Mouse (Mus musculus) right cerebral cortex, postnatal 25 days (tissue): ENCODE measurements around the gene Rrp36.

ENCODE experiments used
- DNase-seq: peaks from one replicate; pipeline ENCODE4 v3.0.0; 2022

Rrp36 gene

DNA sequence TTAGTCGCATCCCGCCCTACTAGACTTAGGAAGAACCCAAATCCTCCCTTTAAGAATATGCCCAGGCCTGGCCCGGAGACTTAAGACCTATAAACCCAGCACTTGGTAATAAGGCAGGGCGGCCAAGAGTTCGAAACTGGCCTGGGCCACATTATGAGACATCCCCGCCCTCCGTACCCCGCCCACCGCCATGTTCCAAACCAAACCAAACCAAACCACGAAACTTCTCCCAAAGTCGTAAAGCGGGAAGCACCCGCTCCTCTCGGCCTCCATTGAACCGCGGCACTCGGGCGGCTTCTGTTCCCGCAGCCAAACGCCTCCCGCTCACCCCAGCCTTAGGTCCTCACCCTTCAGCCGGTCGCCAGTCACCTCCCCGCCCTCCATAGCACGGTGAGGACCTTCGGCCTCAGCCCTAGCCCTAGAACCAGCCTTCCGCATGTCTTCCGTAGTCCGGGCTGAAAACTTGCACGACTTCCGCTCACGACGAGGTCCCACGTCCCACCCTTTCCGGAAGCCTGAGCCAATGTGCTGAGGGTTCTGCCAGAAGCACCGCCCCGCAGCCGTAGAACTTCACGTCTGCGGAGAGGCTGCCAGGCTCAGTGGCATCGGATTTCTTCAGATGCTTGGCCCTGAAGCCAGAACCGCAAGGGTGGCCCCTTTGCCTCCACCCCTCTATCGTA is at the start of gene Rrp36:
Rrp36 (minus strand) TSS at position 503 of the 680 bp plus-strand sequence.
- DNase-seq = peak; percentile 91

DNA sequence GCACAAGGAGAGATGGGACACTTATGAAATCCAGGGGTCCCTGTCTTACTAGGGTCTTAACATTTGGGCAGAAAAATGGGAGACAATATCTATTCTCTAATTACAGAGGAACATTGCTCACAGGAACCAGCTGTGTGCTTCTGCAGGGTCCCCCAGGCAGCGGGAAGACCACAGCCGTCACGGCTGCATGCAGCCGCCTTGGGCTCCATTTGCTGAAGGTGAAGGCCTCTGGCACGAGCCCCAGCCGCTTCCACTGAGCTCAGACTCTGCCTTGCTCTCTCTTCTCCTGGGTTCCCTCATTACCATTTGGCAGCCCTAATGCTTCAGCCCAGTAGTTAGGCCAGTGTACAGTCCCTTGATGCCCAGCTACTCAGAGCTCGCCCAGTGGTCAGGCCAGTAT is 46.9 kb upstream of the Rrp36 start:
- no peak for DNase-seq

DNA sequence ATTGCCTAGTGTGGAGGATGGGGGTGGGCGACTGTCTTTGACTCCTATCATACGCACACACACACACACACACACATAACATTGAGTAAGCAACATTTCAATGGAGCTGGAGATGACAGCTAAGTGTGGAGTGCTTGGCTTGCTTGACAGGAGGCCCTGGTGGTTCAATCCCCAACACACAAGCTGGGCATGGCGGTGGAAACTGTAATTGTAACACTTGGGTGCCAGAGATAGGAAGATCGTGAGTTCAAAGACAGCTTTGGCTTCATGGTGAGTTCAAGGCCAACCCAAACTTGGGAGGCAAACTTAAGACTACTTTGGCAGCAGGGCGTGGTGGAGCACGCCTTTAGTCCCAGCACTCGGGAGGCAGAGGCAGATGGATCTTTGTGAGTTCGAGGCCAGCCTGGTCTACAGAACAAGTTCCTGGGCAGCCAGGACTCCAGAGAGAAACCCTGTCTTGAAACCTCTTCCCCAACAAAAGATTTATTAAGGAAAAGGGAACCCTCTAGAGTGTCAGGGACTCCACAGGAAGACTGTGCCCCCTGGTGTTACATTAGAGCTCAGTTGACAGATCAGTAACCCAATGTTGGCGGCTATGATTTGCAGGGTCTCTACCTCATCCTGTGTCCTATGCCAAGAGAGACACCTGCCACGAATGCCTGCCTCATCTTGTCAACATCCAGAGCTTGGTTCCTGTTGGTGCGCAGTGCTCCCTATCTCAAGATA is 40.8 kb upstream of the Rrp36 start:
- no peak for DNase-seq

DNA sequence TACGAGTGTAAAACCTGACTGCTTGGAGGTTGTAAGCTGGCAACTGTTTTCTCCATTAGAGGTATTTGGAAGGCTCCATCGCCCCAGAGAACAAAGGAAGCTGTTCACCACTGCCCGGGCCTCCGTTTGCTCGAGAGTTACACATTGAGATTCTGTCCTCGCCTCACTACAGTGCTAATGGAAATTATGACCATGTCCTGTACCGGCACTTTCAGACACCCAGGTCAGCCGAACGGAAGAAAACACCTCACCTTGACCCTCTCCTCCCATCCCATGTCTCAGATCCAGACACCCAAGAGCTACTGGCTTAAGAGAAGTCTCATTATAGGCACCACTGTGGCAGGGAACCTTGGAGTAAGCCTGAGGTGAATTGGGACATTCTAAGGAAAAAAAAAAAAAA is 39.7 kb upstream of the Rrp36 start:
- DNase-seq = no peak

DNA sequence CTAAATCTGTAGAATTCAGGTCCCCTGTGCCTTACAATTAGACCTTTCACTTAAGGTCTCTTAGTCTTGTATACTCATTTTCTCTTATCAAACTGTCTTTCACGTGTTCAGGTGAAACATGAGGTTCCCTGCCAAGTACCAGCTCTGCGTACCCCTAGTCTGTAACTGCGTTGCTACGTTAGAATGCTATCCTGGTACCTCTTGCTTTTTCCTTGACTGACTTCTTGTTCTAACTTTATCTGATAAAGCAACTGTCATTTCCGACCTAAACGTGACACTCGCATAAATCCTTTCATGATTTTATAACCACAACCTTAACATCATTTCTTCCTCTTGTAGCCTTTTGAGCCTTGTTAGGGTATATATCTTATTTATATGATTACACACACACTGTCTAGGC is 38.3 kb upstream of the Rrp36 start:
- DNase-seq = no peak

DNA sequence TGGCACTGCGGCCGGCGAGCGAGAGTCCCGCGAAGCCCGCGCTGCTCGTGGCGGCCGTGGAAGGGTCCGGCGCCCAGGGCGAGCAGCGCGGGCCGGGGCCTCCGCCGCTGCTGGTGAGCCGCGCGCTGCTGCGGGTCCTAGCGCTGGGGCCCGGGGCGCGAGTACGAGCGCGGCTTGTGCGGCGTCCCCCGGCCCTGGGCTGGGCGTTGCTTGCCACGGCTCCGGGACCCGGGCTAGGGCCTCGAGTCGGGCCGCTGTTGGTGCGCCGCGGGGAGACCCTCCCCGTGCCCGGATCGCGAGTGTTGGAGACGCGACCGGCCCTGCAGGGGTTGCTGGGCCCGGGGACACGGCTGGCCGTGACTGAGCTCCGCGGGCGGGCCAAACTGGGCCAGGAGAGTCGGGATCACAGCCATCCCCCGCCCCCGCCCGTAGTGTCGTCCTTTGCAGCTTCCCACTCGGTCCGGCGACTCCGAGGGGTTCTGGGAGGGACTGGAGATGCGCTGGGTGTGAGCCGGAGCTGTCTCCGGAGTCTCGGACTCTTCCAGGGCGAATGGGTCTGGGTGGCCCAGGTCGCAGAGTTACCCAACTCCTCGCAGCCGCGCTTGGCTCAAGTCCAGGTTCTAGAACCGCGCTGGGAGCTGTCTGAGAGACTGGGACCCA is 37.6 kb upstream of the Rrp36 start:
- peak; percentile 39 for DNase-seq

DNA sequence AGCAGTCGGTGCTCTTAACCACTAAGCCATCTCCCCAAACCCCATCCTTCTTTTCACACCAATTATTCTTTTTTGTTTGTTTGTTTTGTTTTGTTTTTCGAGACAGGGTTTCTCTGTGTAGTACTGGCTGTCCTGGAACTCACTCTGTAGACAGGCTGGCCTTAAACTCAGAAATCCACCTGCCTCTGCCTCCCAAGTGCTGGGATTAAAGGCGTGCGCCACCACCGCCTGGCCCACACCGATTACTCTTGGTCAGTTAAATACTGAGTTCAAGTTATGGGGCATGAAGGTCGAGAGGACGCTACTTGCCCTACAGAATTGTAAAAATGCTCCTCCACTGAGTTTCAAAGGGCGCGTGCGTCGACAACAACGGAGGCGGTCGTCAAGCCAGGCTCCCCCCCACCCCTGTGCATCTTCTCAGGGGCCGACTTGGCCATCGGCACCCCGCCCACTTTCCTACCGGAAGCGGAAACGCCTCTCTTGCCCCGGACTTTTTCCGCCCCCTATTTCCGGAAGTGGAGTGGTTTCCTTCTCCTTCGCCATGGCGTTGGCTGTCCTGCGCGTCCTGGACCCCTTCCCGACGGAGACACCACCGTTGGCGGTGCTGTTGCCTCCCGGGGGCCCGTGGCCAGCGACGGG is 36.9 kb upstream of the Rrp36 start, which contains the start of gene Pex6:
Pex6 (plus strand) TSS at position 505 of the 639 bp plus-strand sequence.
- DNase-seq = peak; percentile 90

DNA sequence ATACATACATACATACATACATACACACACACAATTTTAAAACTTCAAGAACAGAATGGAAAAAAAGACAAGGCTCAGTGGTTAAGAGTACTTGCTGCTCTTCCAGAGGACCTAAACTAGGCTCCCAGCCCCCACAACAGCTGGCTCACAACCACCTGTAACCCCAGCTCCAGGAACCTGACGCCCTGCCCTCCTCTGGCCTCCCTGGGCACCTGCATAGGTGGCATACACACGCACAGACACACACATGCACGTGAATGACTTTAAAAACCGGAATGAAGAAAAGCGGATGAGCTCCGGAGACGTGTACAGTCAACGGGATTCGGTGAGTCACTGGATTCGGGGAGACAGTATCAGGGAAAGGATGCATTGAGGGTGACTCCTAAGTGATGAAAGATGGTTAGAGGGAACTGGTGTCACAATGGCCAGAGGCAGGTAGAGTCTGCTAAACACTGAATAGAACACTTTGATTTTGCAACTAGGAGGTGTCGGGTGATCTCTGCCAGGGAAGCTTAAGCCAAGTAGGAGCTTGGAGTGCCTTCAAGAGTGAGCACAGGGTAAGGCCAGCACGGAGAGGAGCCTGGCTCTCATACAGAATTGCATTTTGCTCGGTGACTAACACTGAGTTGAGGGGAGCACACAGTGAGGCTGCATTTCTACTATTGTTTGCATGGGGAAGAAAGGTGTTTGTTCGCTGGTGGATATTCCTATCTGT is 32.4 kb upstream of the Rrp36 start:
- DNase-seq = no peak

DNA sequence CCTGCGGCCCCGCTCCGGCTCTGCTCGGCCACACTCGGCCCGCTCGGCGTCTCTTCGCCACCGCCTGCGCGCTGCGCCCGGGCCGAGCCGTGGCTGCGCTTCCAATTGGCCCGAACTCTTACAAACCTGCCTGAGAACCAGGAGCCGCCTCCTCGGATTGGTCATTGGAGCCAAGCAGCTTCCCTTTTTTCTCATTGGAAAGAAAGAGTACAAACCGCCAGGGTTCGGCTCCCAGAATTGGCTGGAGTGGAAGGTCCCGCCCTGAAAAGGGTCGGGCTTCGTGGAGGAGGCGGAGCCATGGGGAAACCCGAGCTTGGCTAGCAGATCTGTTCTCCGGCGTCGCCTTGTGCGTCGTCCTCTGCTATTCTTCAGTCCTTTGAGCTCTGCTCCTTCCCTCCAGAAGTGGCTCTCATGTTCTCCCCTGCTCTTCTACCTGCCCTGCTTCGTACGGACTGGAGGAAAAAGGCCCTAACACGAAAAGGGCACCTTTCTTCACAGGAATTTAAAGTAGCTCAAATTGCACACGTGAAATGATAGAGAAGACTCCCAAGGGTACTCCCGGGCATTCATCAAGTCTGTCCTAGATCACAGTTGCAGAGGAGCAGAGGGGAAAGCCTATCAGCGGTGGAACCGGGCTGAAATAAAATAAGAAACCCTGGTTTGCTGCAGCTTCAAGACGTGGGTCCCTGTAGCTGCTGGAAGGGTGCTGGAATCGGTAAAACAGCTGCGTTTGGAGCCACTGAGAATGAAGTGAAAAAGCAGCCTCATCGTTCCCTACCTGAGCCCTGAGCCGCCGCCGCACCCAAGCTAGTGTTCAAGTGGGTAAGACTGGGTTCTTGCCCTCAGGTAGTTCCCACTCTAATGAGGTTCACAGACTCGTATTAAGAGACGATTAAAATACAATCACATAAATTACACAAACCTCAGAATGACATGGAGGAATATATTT is 31.0 kb upstream of the Rrp36 start, which contains the start of gene Ppp2r5d:
Ppp2r5d (minus strand) TSS at position 225 of the 949 bp plus-strand sequence.
- DNase-seq = peak; percentile 95

DNA sequence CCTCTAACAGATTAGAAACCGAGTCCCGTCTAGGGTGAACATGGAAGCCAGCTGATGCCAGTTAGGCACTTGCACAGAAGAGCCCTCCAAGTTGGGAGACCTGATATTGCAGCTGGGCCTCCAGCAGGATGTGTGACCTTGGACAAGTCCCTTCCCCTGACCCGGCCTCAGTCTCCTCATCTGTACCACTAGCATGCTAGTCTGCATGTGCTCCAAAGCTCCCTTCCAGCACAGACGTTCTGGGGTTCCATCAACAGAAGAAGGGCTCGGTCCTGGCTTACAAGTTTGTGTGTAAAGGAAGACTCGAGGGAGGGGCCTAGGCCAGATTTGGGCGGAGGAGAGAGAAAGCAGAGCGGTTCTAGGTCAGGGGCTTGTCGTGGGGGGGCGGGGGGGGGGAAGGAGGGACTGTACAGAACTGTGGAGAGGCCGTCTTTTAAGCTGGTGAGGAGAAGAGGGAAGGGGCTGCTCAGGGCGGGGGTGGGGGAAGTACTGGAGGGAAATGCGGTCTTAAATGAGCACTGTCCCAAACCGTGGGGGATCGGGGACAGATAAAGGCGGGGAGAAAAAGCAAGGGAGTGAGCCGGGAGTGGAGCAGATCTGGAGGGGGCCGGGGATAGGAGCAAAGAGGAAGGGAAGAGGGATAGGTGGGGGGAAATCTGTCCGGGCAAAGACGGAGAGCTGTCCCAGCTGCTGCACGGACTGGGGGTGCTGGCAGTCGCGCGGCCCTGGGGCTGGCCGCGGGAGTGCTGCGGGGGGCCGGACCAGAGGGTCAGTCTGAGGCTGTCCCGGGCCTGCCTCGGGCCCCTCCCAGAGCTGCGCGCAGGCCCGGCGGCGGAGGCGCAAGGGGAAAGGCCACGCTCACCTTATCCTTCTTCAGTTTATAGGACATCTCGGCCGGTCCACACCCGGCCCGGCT is 30.1 kb upstream of the Rrp36 start:
- no peak for DNase-seq

DNA sequence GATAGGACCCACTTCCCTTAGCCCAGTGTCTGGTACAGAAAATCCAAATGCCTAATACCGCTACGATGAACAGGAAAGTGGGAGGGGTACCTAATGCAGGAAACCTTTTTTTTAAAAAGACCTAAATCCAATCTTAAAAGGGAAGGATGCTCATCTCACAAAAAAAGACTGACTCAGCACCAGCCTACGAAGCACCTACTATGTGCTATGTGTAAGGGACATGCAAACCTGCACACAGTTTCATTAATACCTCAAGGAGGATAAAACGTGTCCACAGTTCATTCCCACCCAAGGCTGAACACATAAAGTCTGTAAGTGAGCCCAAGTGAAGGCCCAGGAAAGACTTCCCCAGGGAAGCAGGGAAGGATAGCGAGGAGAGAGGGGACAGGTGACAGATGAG is 28.4 kb upstream of the Rrp36 start:
- no peak for DNase-seq

DNA sequence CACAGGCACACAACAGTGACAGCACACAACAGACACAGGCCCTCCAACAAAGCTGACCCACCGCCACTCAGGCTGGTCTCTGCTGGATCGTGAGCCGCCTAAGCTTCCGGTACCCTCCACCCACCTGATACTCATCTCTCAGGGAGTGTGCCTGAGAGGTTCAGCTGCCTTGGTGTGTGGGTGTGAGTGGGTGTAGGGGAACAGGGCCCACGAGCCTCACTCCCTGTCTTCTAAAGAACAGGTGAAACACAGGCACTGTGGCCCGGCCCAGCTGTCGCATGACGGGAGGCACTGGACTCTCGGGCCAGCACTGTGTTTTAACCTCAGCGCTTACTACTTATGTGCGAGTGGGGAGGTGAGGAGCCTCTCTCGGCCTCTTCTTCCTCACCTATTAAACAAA is 27.9 kb upstream of the Rrp36 start:
- no peak for DNase-seq

DNA sequence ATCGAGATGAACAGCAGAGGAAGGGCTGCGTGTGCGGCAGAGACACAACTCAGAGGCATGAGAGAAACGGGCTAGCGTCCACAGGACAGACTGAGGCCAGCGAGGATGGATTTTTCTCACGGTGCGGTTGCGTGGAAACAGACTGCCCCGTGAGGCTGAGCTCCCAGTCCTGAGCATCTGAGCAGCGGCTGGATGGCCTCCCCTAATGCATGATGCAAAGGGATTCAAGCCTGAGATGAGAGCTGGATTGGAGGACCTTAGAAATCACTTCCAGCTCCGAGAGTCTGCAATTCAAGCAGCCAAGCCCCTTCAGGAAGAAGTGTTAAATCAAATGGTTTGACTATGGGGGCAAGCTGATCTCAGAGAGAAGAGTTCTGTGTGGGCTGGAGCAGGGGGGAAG is 27.3 kb upstream of the Rrp36 start:
- DNase-seq = no peak

DNA sequence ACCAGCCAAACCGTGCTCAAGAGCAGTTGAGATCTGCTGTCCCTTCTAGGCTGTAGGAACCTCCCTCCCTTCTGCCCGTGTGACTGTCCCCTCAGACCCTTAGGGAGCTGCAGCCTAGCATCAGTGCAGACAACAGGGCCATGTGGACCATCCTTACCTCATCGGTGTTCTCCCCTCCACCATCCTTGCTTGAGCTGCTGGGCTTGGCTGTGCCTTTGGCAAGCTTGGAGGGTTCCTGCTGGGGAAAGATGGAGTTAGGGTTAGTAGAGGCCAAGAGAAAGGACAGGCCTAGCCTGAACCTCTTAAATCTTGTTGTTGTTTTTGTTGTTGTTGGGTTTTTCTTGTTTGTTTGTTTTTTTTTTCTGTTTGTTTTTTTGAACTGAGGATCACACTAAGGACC is 25.8 kb upstream of the Rrp36 start:
- no peak for DNase-seq

DNA sequence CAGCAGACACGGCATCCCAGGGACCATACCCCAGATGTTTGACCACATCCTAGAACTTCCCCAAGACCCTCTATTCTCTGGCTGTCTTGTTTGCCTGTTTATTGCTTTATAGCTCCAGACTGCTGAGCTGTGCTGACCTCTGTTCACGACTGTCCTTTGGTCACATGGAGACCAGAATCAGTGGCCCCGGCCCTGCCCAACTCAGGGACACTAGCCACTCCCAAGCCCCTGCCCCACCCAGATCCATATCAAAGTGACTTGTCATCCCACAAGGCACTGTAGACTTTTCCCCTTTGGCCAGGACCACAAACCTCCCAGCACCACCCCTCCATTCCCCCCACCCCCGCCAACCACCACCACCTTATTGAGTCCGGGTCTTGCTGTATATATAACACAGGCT is 25.1 kb upstream of the Rrp36 start:
- no peak for DNase-seq

DNA sequence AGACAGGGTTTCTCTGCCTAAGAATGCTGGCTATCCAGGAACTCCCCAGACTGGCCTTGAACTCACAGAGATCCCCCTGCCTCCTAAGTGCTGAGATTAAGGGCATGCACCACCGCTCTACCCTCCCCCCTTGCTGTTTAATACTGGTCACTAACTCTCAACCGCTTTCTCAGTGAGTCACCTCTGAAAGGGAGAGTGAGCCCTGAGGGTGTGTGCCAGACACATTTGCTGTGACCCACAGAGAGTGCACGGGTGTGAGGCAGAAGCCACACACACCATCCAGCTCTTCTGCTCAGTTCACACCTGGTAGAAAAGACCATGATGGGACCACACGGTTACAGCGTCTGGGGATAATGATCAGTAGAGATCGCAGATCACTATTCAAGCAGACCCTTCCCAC is 24.4 kb upstream of the Rrp36 start:
- no peak for DNase-seq

DNA sequence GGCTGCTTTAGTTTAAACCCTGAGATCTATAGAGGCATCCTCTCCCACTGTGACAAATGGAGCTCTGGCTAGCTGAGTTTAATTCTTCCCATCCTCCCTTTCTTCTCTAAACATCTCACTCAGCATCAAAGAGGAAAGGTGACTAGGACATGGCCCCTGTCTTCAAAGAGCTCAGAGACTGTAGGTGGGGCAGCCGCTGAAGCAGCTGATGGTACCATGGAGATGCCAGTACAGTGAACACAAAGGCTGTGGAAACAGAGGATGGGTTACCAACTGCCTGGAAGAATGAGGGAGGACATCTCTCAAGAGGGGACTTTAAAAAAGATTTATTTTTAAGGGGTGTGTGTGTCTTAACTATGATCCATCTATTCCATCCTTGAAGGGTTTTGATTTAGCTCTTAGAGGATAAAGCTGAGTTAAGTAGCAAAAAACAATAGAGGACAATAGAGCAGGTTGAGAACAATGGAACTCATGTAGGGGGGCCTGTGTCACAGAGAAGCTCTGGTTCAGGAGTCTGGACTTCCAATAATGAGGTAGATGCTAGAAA is 20.4 kb upstream of the Rrp36 start:
- DNase-seq = no peak

DNA sequence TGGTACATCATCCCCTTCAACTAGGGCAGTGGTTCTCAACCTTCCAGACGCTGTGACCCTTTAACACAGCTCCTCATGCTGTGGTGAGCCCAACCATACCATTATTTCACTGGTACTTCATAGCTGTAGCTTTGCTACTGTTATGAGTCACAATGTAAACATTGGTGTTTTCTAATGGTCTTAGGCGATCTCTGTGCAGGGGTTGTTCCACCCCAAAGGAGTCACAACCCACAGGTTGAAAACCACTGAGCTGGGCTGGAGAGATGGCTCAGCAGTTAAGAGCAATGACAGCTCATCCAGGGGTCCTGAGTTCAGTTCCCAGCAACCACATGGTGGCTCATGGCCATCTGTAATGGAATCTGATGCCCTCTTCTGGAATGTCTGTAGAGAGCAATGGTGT is 17.2 kb upstream of the Rrp36 start:
- no peak for DNase-seq

DNA sequence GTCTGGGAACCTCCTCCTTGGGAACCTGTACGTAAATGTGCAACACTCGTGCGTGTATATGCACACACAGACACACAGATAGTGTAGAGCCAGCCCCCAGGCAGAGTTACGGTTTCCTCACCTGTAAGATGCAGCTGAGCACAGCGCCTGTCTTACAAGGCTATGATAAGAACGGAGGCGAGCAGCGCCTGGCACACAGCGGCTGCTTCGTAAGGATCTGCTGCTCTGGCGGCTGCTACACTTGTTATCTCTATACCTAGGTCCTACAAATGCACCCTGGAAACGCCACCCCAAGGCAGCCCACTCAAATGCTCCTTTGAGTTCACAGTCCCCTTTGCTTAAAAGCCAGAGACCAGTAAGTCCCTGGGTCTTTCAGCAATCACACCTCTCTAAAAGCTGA is 16.5 kb upstream of the Rrp36 start:
- DNase-seq = no peak

DNA sequence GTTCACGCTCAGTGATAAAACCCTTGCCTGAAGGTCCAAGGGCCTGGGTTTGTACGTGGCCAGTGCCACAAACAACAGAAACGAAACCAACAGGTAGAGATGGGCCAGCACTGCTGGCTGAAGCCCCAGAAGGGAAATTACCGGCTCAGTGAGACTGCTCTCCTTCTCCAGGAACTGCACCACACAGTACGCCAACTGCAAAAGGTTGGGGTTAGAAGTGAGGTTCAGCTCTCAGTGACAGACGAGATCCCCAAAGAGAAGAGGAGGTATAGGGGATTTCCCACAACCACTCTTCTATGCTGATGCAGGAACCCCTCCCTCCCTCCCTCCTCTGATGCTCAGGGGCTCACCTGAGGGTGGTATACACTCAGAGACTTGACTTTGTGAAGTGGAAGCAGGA is 11.8 kb upstream of the Rrp36 start:
- DNase-seq = no peak
